Mouse (Mus musculus): ENCODE data around the gene Poc1b.

DNA sequence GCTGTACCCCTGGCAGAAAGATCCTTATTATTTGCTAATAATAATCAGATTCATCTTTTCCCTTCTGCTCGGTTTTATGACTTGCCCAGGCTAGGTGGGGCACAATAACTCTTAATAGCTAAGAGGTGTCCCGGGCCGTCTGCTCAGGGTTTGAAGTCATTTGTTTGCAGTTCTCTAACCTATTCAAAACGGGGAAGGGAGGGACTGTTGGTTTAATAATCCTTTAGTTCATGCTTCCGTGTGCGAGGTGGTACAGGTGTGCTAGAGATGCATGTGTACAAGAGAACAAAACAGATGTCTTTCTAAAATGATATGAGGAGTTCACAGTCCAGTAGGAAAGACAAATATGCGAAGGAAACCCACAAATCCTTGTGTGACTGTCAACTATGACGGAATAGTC, 7.5 kb downstream of the Poc1b start:
- TF ChIP-seq USF1 (IDR thresholded peaks at IDR 0.05; ENCODE audit: low read depth) (no peak), POLR2A (IDR thresholded peaks at IDR 0.05; ENCODE audit: insufficient read length, low read depth) (no peak), MYOG (IDR thresholded peaks at IDR 0.05; ENCODE audit: control insufficient read depth in 1 of 3, insufficient read depth in 1 of 3, insufficient read length in 2 of 3, low read depth in 2 of 3) (no peak), E2F4 (IDR thresholded peaks at IDR 0.05; ENCODE audit: insufficient read depth) (no peak), MYOD1 (IDR thresholded peaks at IDR 0.05; ENCODE audit: control insufficient read depth in 1 of 3, insufficient read length in 2 of 3, low read depth in 2 of 3) (no peak), TCF3 (IDR thresholded peaks at IDR 0.05; ENCODE audit: insufficient read length, low read depth) (no peak), MAX (IDR thresholded peaks at IDR 0.05; ENCODE audit: low read depth) (no peak), POLR2AphosphoS2 (IDR thresholded peaks at IDR 0.05; ENCODE audit: insufficient read length, low read depth) (no peak), TCF12 (IDR thresholded peaks at IDR 0.05; ENCODE audit: insufficient read depth, poor library complexity, severe bottlenecking) (no peak)

All from myocyte (in vitro differentiated cells).